Mouse (Mus musculus): ENCODE data around the gene Hbb-bh2. TPM values are rescaled to one million over a fixed set of nuclear protein-coding genes. Genes with fewer than 3 reads are reported as not detected.
"Not testable (repeated sequence)": the region's sequence is repeated elsewhere in the genome, so short reads cannot be mapped to it uniquely, and the experiment has no call there.

Gene Hbb-bh2
- polyA plus RNA-seq, 1 experiment: not detected

GRCm38 (mm10) chr7:103826255-103826887 is 13.9 kb downstream of the Hbb-bh2 start:
- TF ChIP-seq TCF12 (IDR thresholded peaks at IDR 0.05; ENCODE audit: insufficient read depth, poor library complexity, severe bottlenecking) (no peak), SRF (IDR thresholded peaks at IDR 0.05; ENCODE audit: control insufficient read depth, insufficient read length, low read depth) (no peak), POLR2A (IDR thresholded peaks at IDR 0.05; ENCODE audit: insufficient read length, low read depth) (no peak), MAX (IDR thresholded peaks at IDR 0.05; ENCODE audit: low read depth) (no peak), CEBPB (IDR thresholded peaks at IDR 0.05; ENCODE audit: insufficient read depth, poor library complexity, severe bottlenecking) (no peak), MYOD1 (IDR thresholded peaks at IDR 0.05; ENCODE audit: control insufficient read depth in 1 of 3, insufficient read length in 2 of 3, low read depth in 2 of 3) (no peak), TCF3 (IDR thresholded peaks at IDR 0.05; ENCODE audit: insufficient read length, low read depth) (no peak), USF1 (IDR thresholded peaks at IDR 0.05; ENCODE audit: low read depth) (no peak), MYOG (IDR thresholded peaks at IDR 0.05; ENCODE audit: control insufficient read depth in 1 of 3, insufficient read depth in 1 of 3, insufficient read length in 2 of 3, low read depth in 2 of 3) (no peak), POLR2AphosphoS2 (IDR thresholded peaks at IDR 0.05; ENCODE audit: insufficient read length, low read depth) (no peak), REST (IDR thresholded peaks at IDR 0.05; ENCODE audit: insufficient read depth, insufficient read length) (no peak), E2F4 (IDR thresholded peaks at IDR 0.05; ENCODE audit: insufficient read depth) (no peak)
- Histone ChIP-seq H3K4me2 (ENCODE audit: low read depth) (no peak overlapping the region), H3ac (ENCODE audit: control insufficient read depth, insufficient read length) (no peak overlapping the region), H3K4me3 (no peak overlapping the region), H3K79me2 (ENCODE audit: control insufficient read depth, insufficient read depth) (no peaks in the 10 kb centered on the region), H3K36me3 (ENCODE audit: control insufficient read depth, insufficient read depth) (no peaks in the 10 kb centered on the region), H3K27me3 (ENCODE audit: control insufficient read depth, insufficient read depth, insufficient read length) (no peaks in the 10 kb centered on the region)

GRCm38 (mm10) chr7:103825536-103826254 is 14.6 kb downstream of the Hbb-bh2 start:
- H3ac ChIP-seq (ENCODE audit: control insufficient read depth, insufficient read length): no peak overlapping the region
- H3K79me2 ChIP-seq (ENCODE audit: control insufficient read depth, insufficient read depth): no peaks in the 10 kb centered on the region
- TF ChIP-seq TCF3 (IDR thresholded peaks at IDR 0.05; ENCODE audit: insufficient read length, low read depth): no peak
- no peak for TF ChIP-seq CEBPB (IDR thresholded peaks at IDR 0.05; ENCODE audit: insufficient read depth, poor library complexity, severe bottlenecking)
- TF ChIP-seq MAX (IDR thresholded peaks at IDR 0.05; ENCODE audit: low read depth): no peak
- no peak for TF ChIP-seq E2F4 (IDR thresholded peaks at IDR 0.05; ENCODE audit: insufficient read depth)
- no peak for TF ChIP-seq MYOG (IDR thresholded peaks at IDR 0.05; ENCODE audit: control insufficient read depth in 1 of 3, insufficient read depth in 1 of 3, insufficient read length in 2 of 3, low read depth in 2 of 3)
- no peak for TF ChIP-seq MYOD1 (IDR thresholded peaks at IDR 0.05; ENCODE audit: control insufficient read depth in 1 of 3, insufficient read length in 2 of 3, low read depth in 2 of 3)
- no peak for TF ChIP-seq POLR2A (IDR thresholded peaks at IDR 0.05; ENCODE audit: insufficient read length, low read depth)
- no peak for TF ChIP-seq TCF12 (IDR thresholded peaks at IDR 0.05; ENCODE audit: insufficient read depth, poor library complexity, severe bottlenecking)
- TF ChIP-seq SRF (IDR thresholded peaks at IDR 0.05; ENCODE audit: control insufficient read depth, insufficient read length, low read depth): no peak
- TF ChIP-seq USF1 (IDR thresholded peaks at IDR 0.05; ENCODE audit: low read depth): no peak
- TF ChIP-seq REST (IDR thresholded peaks at IDR 0.05; ENCODE audit: insufficient read depth, insufficient read length): no peak
- TF ChIP-seq POLR2AphosphoS2 (IDR thresholded peaks at IDR 0.05; ENCODE audit: insufficient read length, low read depth): no peak
- H3K4me2 ChIP-seq (ENCODE audit: low read depth): no peak overlapping the region
- H3K36me3 ChIP-seq (ENCODE audit: control insufficient read depth, insufficient read depth): no peaks in the 10 kb centered on the region
- no peak overlapping the region for H3K4me3 ChIP-seq
- H3K27me3 ChIP-seq (ENCODE audit: control insufficient read depth, insufficient read depth, insufficient read length): no peaks in the 10 kb centered on the region

- H3K36me3 ChIP-seq (ENCODE audit: control insufficient read depth, insufficient read depth): no peaks in the 10 kb centered on the region
- H3K4me2 ChIP-seq (ENCODE audit: low read depth): no peak overlapping the region
- H3K27me3 ChIP-seq (ENCODE audit: control insufficient read depth, insufficient read depth, insufficient read length): no peaks in the 10 kb centered on the region
- no peak overlapping the region for H3K4me3 ChIP-seq
- TF ChIP-seq MYOD1 (IDR thresholded peaks at IDR 0.05; ENCODE audit: control insufficient read depth in 1 of 3, insufficient read length in 2 of 3, low read depth in 2 of 3): no peak
- no peak overlapping the region for H3ac ChIP-seq (ENCODE audit: control insufficient read depth, insufficient read length)
- no peaks in the 10 kb centered on the region for H3K79me2 ChIP-seq (ENCODE audit: control insufficient read depth, insufficient read depth)
These were observed 15.7 kb downstream of the Hbb-bh2 start for GRCm38 (mm10) chr7:103824597-103824996.

GRCm38 (mm10) chr7:103815085-103815484 is 25.2 kb downstream of the Hbb-bh2 start:
- not testable (repeated sequence) for H3ac ChIP-seq (ENCODE audit: control insufficient read depth, insufficient read length); H3K4me3 ChIP-seq; H3K4me2 ChIP-seq (ENCODE audit: low read depth); H3K27me3 ChIP-seq (ENCODE audit: control insufficient read depth, insufficient read depth, insufficient read length); H3K79me2 ChIP-seq (ENCODE audit: control insufficient read depth, insufficient read depth); H3K36me3 ChIP-seq (ENCODE audit: control insufficient read depth, insufficient read depth)

GRCm38 (mm10) chr7:103813766-103814165 is 26.6 kb downstream of the Hbb-bh2 start, which contains the start of gene Hbb-bt:
TSS of gene Hbb-bt (minus strand) at chr7:103813996.
- TF ChIP-seq MYOD1 (IDR thresholded peaks at IDR 0.05; ENCODE audit: control insufficient read depth in 1 of 3, insufficient read length in 2 of 3, low read depth in 2 of 3): no peak
- no peak for TF ChIP-seq E2F4 (IDR thresholded peaks at IDR 0.05; ENCODE audit: insufficient read depth)
- TF ChIP-seq POLR2AphosphoS2 (IDR thresholded peaks at IDR 0.05; ENCODE audit: insufficient read length, low read depth): no peak
- TF ChIP-seq MAX (IDR thresholded peaks at IDR 0.05; ENCODE audit: low read depth): no peak
- TF ChIP-seq TCF3 (IDR thresholded peaks at IDR 0.05; ENCODE audit: insufficient read length, low read depth): no peak
- Histone ChIP-seq H3K36me3 (ENCODE audit: control insufficient read depth, insufficient read depth) (no peaks in the 10 kb centered on the region), H3ac (ENCODE audit: control insufficient read depth, insufficient read length) (no peak within 1 kb of the TSS), H3K79me2 (ENCODE audit: control insufficient read depth, insufficient read depth) (no peaks in the 10 kb centered on the region), H3K27me3 (ENCODE audit: control insufficient read depth, insufficient read depth, insufficient read length) (no peaks in the 10 kb centered on the region), H3K4me2 (ENCODE audit: low read depth) (no peak within 1 kb of the TSS), H3K4me3 (no peak within 1 kb of the TSS)

GRCm38 (mm10) chr7:103813152-103813551 is 27.2 kb downstream of the Hbb-bh2 start:
- H3K79me2 ChIP-seq (ENCODE audit: control insufficient read depth, insufficient read depth); H3K4me2 ChIP-seq (ENCODE audit: low read depth); H3K36me3 ChIP-seq (ENCODE audit: control insufficient read depth, insufficient read depth); H3K27me3 ChIP-seq (ENCODE audit: control insufficient read depth, insufficient read depth, insufficient read length); H3K4me3 ChIP-seq; H3ac ChIP-seq (ENCODE audit: control insufficient read depth, insufficient read length): not testable (repeated sequence)
